Mouse (Mus musculus) heart, adult 11 months (tissue): ENCODE results near the gene Spryd4.
"Not testable (repeated sequence)": the region's sequence is repeated elsewhere in the genome, so short reads cannot be mapped to it uniquely, and the experiment has no call there.

Experiments
- DNase-seq: peaks from one replicate; pipeline ENCODE4 v3.0.0; 2022

The Spryd4 gene

DNA sequence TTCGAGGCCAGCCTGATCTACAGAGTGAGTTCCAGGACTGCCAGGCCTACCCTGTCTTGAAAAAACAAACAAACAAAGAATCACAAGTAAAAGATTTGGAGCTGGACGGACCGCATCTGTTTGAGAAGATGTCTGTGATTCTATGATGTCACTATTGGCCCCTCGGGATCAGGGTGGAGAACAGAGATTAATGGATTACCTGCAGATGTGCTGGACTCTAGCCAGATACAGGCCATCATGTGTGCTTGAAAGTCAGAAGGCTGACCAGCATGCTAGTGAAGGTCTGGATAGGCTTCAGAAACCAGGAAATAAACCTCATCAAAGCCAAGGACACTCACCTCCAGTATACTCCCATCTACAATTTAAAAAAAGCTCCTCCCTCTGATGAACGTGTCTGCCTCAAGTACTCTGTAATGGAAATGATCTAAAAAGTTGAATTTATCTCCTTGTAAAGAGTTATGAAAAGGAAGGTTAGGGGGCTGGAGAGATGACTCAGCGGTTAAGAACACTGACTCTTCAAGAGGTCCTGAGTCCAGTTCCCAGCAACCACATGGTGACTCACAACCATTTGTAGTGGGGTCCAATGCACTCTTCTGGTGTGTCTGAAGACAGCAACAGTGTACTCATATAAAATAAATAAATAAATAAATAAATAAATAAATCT is 26.2 kb downstream of the Spryd4 start:
- peak; percentile 84 for DNase-seq

DNA sequence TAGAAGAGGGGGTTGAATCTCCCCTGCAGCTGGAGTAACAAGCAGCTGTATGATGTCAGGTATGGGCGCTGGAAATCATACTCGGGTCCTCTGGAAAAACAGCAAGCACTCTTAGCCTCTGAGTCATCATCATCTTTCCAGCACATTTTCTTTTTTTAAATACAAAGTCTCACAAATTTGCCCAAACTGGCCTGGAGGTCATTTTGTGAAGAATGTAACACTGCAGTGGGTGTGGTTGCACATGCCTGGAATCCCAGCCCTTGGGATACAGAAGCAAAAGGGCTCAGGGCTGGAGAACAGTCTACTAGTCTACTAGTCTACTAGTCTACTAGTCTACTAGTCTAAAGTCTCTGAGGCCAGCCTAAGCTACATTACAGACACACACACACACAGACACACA is 27.3 kb downstream of the Spryd4 start:
- peak; percentile 85 for DNase-seq

GRCm38 (mm10) chr10:128179989-128180388 is 31.6 kb downstream of the Spryd4 start, which contains the start of gene Rbms2:
Rbms2 (minus strand) TSS chr10:128180297.
- DNase-seq: peak; percentile 98

GRCm38 (mm10) chr10:128177316-128177715 is 34.3 kb downstream of the Spryd4 start:
- no peak for DNase-seq

- peak; percentile 97 for DNase-seq
Observed at GRCm38 (mm10) chr10:128175996-128176755, 35.4 kb downstream of the Spryd4 start.

- DNase-seq: no peak
Observed at GRCm38 (mm10) chr10:128175302-128175701, 36.3 kb downstream of the Spryd4 start.

- not testable (repeated sequence) for DNase-seq
Observed at GRCm38 (mm10) chr10:128171348-128171747, 40.3 kb downstream of the Spryd4 start.

GRCm38 (mm10) chr10:128167091-128167490 is 44.5 kb downstream of the Spryd4 start:
- DNase-seq: peak; percentile 76

DNA sequence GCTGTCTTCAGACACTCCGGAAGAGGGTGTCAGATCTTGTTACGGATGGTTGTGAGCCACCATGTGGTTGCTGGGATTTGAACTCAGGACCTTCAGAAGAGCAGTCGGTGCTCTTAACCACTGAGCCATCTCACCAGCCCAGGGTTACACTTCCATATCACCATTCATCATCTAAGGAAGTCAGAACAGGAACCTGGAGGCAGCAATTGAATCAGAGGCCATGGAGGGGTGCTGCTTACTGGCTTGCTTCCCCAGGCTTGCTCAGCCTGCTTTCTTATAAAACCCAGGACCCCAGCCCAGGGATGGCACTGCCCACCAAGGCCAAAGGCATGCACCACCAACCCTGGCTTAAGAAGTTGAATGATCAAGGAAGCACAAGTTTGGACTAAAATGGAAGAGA is 45.9 kb downstream of the Spryd4 start:
- DNase-seq: peak; percentile 80
